Mouse (Mus musculus) lung, embryonic 14.5 days (tissue): ENCODE measurements around the gene Il4ra. TPM values are rescaled to one million over a fixed set of nuclear protein-coding genes. Genes with fewer than 3 reads are reported as not detected.

Experiments
- ATAC-seq: fragments of 200-750 bp; cut with Nextera tagmentation; 2 replicates; pipeline ENCODE4 v1.8.0; 2017; ENCODE audit warnings: mild to moderate bottlenecking, moderate TSS enrichment, moderate library complexity; ENCODE audit not compliant: insufficient read depth
- DNase-seq: peaks from one replicate; pipeline ENCODE4 v3.0.0-alpha.2; 2015
- H3K27ac ChIP-seq: fragments of 300-500 bp; sonication (generic); 2 replicates; pipeline ENCODE4 v1.5.1; 2014; ENCODE audit warnings: low read depth, mild to moderate bottlenecking, moderate library complexity
- H3K27me3 ChIP-seq: fragments of 300-500 bp; sonication (generic); 2 replicates; pipeline ENCODE4 v1.6.1; 2014; ENCODE audit warnings: low read length, control low read depth; ENCODE audit not compliant: insufficient read depth
- H3K36me3 ChIP-seq: fragments of 300-500 bp; sonication (generic); 2 replicates; pipeline ENCODE4 v1.6.1; 2014; ENCODE audit warnings: control low read depth; ENCODE audit not compliant: insufficient read depth
- H3K4me1 ChIP-seq: fragments of 300-500 bp; sonication (generic); 2 replicates; pipeline ENCODE4 v1.6.1; 2014; ENCODE audit warnings: antibody characterized with exemption, control low read depth; ENCODE audit not compliant: insufficient read depth
- H3K4me2 ChIP-seq: fragments of 300-500 bp; sonication (generic); 2 replicates; pipeline ENCODE4 v1.6.1; 2014; ENCODE audit warnings: mild to moderate bottlenecking
- H3K4me3 ChIP-seq: fragments of 300-500 bp; sonication (generic); 2 replicates; pipeline ENCODE4 v1.5.1; 2014; ENCODE audit warnings: low read depth, low read length
- H3K9ac ChIP-seq: fragments of 300-500 bp; sonication (generic); 2 replicates; pipeline ENCODE4 v1.6.1; 2014
- H3K9me3 ChIP-seq: fragments of 300-500 bp; sonication (generic); 2 replicates; pipeline ENCODE4 v1.6.1; 2016; ENCODE audit warnings: low read depth, low read length, control low read depth
- CTCF ChIP-seq: IDR thresholded peaks from 2 replicates; pipeline ENCODE4 v1.5.1; 2016; ENCODE audit warnings: antibody characterized with exemption, low read depth
- WGBS: fragments of 180-500 bp; shearing (Covaris S2); extraction: QIAGEN DNeasy Blood & Tissue Kit; methylation state at CpG from one replicate; pipeline ENCODE4 v1.1.7; 2014; 5-methylcytosine and 5-hydroxymethylcytosine counted together
- polyA plus RNA-seq: library from polyadenylated mRNA; unstranded; fragments of >200 nt; fragmentation: Nextera tagmentation; extraction: Ambion mirVana; gene quantifications from 2 replicates; pipeline ENCODE4 v1.2.1, GENCODE M21; 2014

Gene Il4ra
- polyA plus RNA-seq, 1 experiment from 2014 or later: 11.3 TPM

DNA sequence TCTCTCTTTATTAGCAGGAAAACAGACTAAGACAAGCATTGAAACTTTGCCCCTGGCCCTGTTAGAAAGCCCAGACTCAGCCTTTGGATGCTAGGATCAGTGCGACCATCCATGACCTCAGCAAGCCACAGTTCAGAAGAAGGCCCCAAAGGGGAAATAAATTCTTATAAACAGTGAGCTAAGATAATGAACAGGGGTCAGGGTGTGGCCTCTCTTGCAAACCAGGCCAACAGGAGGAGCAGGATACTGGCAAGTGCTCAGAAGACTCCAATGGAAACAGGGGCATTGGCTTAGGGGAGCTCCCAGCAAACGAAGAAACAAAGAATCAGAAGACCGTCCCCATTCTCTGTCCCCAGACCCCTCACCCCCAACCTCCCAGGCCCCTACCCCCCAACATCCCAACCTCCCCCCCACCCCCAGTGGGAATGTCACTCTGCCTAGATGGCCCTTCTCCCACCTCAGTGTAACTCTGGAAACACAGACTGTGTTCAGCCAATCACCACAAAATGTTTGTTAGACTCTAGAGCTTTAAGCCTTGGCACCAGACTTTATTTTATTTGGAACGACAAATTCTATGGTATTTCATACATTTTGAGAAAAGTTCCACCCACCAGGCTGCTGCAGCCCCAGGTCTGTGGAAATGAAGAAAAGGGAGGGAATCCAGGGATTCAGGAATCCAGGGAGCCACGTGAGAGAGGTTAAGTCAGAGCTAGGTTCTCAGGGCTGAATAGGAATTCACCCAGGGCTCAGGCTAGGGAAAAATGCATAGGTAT lies 36.7 kb upstream of the Il4ra start:
- Histone ChIP-seq H3K4me3 (no peak overlapping the region), H3K27me3 (no peaks in the 10 kb centered on the region), H3K9me3 (no peaks in the 10 kb centered on the region), H3K4me2 (no peak overlapping the region), H3K27ac (no peak overlapping the region), H3K36me3 (no peaks in the 10 kb centered on the region), H3K4me1 (no peaks in the 10 kb centered on the region), H3K9ac (no peak overlapping the region)
- WGBS: 65% methylated on average over 5 of the region's 5 CpGs
- no peak for DNase-seq
- ATAC-seq: no peak
- TF ChIP-seq CTCF: no peak

DNA sequence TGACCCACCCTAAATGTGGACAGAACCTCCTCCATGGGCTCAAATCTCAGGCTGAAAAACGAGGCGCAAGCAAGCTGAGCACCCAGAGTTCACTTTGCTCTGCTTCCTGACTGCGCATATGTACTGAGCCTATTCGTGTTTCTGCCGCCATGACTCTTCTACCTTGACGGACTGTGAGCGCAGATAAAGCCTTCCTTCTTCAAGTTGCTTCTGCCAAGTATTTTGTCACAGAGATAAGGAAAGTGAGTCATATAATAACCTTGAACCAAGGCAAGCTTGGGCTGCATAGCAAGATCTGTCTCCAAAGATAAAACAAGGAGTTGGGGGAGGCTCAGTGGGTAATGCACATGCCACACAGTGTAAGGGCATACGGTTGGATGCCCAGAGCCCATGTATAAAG lies 35.2 kb upstream of the Il4ra start:
- no peak for TF ChIP-seq CTCF
- WGBS: 77% methylated on average over 8 of the region's 8 CpGs
- no peak for DNase-seq
- no peak overlapping the region for H3K4me2 ChIP-seq
- H3K27me3 ChIP-seq: no peaks in the 10 kb centered on the region
- no peak overlapping the region for H3K9ac ChIP-seq
- no peaks in the 10 kb centered on the region for H3K4me1 ChIP-seq
- no peaks in the 10 kb centered on the region for H3K9me3 ChIP-seq
- H3K4me3 ChIP-seq: no peak overlapping the region
- no peak overlapping the region for H3K27ac ChIP-seq
- no peak for ATAC-seq
- H3K36me3 ChIP-seq: no peaks in the 10 kb centered on the region

DNA sequence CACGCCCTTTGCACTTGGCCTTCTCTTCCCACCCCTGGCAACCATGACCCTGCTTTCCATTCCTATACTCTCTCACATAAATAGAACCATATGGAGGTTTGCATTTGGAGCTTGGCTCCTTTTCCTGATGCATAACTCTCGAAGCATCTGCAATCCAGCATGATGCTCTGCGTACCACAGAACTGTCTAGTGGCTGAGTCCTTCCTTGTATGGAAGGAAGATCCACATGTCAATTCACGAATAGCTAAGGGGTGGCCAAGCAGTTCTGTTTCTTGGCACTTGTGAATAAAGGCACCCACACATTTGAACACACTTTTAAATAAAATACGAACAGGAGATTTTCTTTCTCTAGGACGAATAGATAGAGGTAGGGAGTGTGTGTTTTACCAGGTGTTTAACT lies 34.5 kb upstream of the Il4ra start:
- Histone ChIP-seq H3K4me3 (no peak overlapping the region), H3K4me2 (no peak overlapping the region), H3K9ac (no peak overlapping the region), H3K27me3 (no peaks in the 10 kb centered on the region), H3K27ac (no peak overlapping the region), H3K9me3 (no peaks in the 10 kb centered on the region), H3K4me1 (no peaks in the 10 kb centered on the region), H3K36me3 (no peaks in the 10 kb centered on the region)
- no peak for DNase-seq
- TF ChIP-seq CTCF: no peak
- no peak for ATAC-seq
- WGBS: 76% methylated on average over 6 of the region's 6 CpGs

DNA sequence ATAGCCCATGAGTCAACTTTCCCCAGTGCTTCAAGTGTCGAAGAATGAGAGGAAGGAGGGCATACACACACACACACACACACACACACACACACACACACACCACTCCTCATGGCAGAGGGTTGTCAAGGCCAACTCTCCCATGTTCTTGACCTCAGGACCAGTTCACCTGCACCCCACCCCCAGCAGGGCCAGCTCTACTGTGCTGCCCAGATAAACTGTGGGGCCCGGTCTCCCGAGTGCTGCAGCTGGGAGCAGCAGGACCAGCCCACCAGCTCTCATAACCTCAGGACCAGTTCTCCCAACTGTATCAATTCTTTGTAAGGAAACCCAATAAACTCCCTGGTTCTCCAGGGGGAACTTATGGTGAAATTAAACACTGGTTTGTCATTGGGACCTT lies 32.2 kb upstream of the Il4ra start:
- H3K9me3 ChIP-seq: no peaks in the 10 kb centered on the region
- no peak overlapping the region for H3K27ac ChIP-seq
- whole genome bisulfite sequencing: 68% methylated on average over 3 of the region's 3 CpGs
- H3K4me1 ChIP-seq: no peaks in the 10 kb centered on the region
- H3K4me2 ChIP-seq: no peak overlapping the region
- DNase-seq: no peak
- no peaks in the 10 kb centered on the region for H3K36me3 ChIP-seq
- ATAC-seq: no peak
- no peak overlapping the region for H3K9ac ChIP-seq
- no peak for TF ChIP-seq CTCF
- no peaks in the 10 kb centered on the region for H3K27me3 ChIP-seq
- H3K4me3 ChIP-seq: no peak overlapping the region

DNA sequence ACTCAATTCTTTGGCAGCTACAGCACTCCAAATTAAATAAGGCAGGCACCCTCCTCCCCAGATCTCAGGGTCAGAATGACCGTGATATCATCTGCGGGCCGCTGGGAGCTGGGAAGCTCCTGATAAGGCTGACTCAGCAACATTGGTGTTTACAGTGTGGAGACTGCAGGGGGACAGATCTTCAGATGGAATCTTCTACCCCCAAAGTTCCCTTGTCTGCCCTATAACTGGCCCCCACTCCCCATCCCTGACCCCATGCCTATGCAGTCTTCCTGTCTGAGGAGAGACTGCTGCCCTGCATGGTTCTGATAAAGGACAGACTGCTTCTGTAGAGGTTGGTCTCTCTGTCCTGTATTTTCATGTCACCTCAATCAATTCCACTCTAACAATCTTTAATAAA lies 28.9 kb upstream of the Il4ra start:
- H3K9ac ChIP-seq: no peak overlapping the region

DNA sequence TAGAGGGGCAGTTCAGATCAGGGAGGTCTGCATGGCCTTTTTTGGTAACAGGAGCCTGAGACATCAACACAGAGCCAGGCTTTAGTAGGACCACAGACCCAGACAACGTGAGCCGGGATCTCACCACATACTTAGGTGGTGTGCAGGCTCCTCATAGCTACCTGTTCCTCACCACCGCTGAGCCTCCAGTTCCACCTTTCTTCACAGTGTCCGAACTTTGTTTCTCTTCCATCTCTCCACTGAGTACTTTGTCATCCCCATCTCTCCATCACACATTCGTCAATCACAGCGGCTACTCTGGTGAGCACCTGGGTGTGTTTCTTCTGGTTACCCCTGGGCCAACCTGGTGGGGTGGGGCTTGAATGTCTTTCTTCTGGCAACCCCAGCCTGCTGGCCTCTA lies 24.7 kb upstream of the Il4ra start:
- no peak for ATAC-seq
- Histone ChIP-seq H3K27me3 (no peaks in the 10 kb centered on the region), H3K4me3 (no peak overlapping the region), H3K27ac (no peak overlapping the region), H3K9me3 (no peaks in the 10 kb centered on the region), H3K4me1 (no peaks in the 10 kb centered on the region), H3K9ac (no peak overlapping the region), H3K36me3 (no peaks in the 10 kb centered on the region), H3K4me2 (no peak overlapping the region)
- WGBS: 84% methylated on average over 6 of the region's 6 CpGs
- DNase-seq: no peak
- no peak for TF ChIP-seq CTCF

More for the DNA sequence above, 28.9 kb upstream of the Il4ra start:
- no peak for TF ChIP-seq CTCF
- Histone ChIP-seq H3K4me2 (no peak overlapping the region), H3K4me3 (no peak overlapping the region), H3K9me3 (no peaks in the 10 kb centered on the region), H3K36me3 (no peaks in the 10 kb centered on the region), H3K4me1 (no peaks in the 10 kb centered on the region), H3K27ac (no peak overlapping the region), H3K27me3 (no peaks in the 10 kb centered on the region)
- ATAC-seq: no peak
- WGBS: 29% methylated on average over 3 of the region's 3 CpGs
- no peak for DNase-seq

DNA sequence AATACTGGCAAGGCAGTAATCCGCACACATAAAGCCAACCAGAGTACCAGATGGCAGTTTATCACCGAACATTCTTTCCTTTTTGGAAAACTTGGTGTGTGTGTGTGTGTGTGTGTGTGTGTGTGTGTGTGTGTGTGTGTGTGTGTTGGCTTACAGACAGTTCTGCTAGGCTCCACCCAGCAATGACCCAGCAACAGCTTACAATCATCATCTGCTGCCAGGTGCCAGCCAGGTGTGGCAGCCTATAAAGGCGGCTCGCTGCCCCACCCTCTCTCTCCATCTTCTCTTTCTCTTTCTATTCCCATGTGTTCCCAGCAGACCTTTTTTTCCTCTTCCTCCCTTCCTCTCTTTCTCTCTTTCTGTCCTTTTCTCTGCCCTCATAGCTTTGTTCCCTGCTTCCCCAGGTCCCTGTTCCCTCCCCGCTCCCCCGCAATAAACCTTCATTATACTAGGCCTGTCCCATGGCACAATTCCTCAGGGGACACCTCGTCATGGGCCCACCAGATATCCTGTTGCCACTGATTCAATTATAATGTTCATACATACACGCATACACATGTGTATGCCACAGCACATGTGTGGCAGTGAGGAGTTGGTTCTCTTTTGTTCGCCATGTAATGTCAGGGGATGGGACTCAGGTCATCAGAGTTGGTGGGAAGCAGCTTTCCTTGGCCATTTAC lies 23.9 kb upstream of the Il4ra start:
- WGBS: 85% methylated on average over 9 of the region's 9 CpGs

More for the DNA sequence above, 23.9 kb upstream of the Il4ra start:
- Histone ChIP-seq H3K4me1 (no peaks in the 10 kb centered on the region), H3K36me3 (no peaks in the 10 kb centered on the region), H3K4me3 (no peak overlapping the region), H3K9ac (no peak overlapping the region), H3K27me3 (no peaks in the 10 kb centered on the region), H3K27ac (no peak overlapping the region), H3K4me2 (no peak overlapping the region), H3K9me3 (no peaks in the 10 kb centered on the region)
- ATAC-seq (no peak), DNase-seq (no peak)
- TF ChIP-seq CTCF: no peak
